Mouse (Mus musculus) hindbrain, embryonic 10.5 days (tissue): Measurements from ENCODE around the gene Pigz. TPM values are rescaled to one million over a fixed set of nuclear protein-coding genes. Genes with fewer than 3 reads are reported as not detected.
A peak's percentile ranks its signal among the peaks of the same experiment; 100 is the strongest.

ENCODE experiments used
- DNase-seq: peaks from one replicate; pipeline ENCODE4 v3.0.0-alpha.2; 2017; ENCODE audit warnings: low spot score
- H3K27ac ChIP-seq: fragments of 300-500 bp; sonication (generic); 2 replicates; pipeline ENCODE4 v1.5.1; 2016; ENCODE audit warnings: mild to moderate bottlenecking, moderate library complexity
- H3K27me3 ChIP-seq: fragments of 300-500 bp; sonication (generic); 2 replicates; pipeline ENCODE4 v1.6.1; 2016; ENCODE audit warnings: mild to moderate bottlenecking; ENCODE audit not compliant: poor library complexity, insufficient read depth, severe bottlenecking
- H3K36me3 ChIP-seq: fragments of 300-500 bp; sonication (generic); 2 replicates; pipeline ENCODE4 v1.6.1; 2016; ENCODE audit warnings: mild to moderate bottlenecking, moderate library complexity
- H3K4me1 ChIP-seq: fragments of 300-500 bp; sonication (generic); replicated peaks from 2 replicates; pipeline ENCODE4 v1.6.1; 2016; ENCODE audit warnings: mild to moderate bottlenecking
- H3K4me3 ChIP-seq: fragments of 300-500 bp; sonication (generic); 2 replicates; pipeline ENCODE4 v1.5.1; 2016; ENCODE audit warnings: mild to moderate bottlenecking, moderate library complexity
- H3K9me3 ChIP-seq: fragments of 300-500 bp; sonication (generic); 2 replicates; pipeline ENCODE4 v1.6.1; 2016; ENCODE audit warnings: mild to moderate bottlenecking, moderate library complexity
- WGBS: fragments of 180-500 bp; shearing (Covaris S2); methylation state at CpG from one replicate; pipeline ENCODE4 v1.1.7; 2016; 5-methylcytosine and 5-hydroxymethylcytosine counted together
- polyA plus RNA-seq: library from polyadenylated mRNA; unstranded; fragments of >200 nt; fragmentation: Nextera tagmentation; extraction: Ambion mirVana; gene quantifications from 2 replicates; pipeline ENCODE4 v1.2.1, GENCODE M21; 2016

Gene Pigz
- 1.6 and 2.0 TPM in 2 replicates for polyA plus RNA-seq

DNA sequence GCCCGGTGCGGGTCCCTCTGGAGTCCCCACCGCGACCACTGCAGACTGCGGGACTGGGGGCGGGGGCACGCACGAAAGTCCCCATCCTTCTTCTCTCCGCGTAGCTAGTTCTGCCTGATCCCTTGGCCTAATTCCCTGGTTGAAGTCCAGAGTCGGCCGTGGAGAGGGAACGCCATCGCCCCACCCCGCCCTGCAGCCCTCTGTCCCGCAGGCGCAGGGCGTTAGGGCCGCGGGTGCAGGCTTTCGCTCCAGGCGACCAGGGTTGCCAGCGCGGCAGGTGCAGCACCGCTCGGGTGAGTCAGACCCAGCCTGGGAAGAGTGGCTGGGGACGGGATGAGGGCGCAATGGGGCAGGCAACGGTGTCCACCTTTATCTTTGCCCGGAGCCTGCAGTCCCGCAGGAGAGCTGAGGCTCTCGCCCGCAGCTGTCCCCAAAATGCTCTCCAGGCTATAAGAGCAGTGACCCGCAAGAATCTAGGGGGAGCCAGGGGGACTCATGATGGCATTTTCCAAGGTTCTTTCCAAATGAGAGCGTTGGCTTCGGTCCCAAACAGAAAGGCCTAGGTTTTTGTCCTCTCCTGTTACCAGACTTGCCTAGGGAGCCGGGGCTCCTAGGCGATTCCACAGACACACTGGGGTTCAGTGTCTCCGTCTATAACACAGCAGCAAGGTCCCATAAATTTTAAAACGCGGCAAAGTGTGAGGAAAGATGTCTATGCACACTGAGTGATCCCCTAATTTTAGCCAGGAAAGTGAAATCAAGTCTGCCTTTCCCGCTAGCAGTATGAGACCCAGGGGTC, at the start of gene Pigz:
Gene Pigz (plus strand): TSS at position 101 of the 799 bp plus-strand sequence.
- DNase-seq, result peak; percentile 59
- Histone ChIP-seq H3K9me3 (no peaks in the 10 kb centered on the region), H3K27me3 (peaks cover 70% of the 10 kb centered on the region), H3K27ac (peak within 1 kb of the TSS; percentile 89), H3K4me3 (peak within 1 kb of the TSS; percentile 56), H3K36me3 (no peaks in the 10 kb centered on the region), H3K4me1 (peaks cover 49% of the 10 kb centered on the region)
- WGBS, result 5% methylated on average over 42 of the region's 42 CpGs

DNA sequence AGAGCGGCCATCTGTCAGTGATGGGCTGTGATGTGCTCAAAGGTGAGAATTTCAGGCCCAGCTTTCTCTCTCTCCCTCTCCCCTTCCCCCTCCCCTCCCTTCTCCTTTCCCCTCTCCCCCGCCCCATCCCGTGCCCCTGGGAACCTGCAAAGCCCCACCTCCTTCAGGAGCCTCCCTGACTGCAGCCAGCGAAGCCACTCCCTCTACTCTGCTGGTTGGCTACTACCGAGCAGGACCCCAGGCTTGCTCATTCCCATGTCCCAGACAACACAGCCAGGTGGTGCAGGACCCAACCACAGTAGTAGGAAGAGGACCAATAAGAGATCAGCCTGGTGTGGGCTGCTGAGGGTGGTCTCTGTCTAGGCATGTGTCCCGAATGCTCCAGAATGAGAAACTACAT, 49.7 kb upstream of the Pigz start:
- H3K27ac ChIP-seq, result no peak overlapping the region
- no peaks in the 10 kb centered on the region for H3K36me3 ChIP-seq
- H3K27me3 ChIP-seq, result peaks cover 36% of the 10 kb centered on the region
- no peak for DNase-seq
- H3K9me3 ChIP-seq, result no peaks in the 10 kb centered on the region
- WGBS, result 9% methylated on average over 6 of the region's 6 CpGs
- H3K4me1 ChIP-seq, result peaks cover 49% of the 10 kb centered on the region
- 0 out of 2 replicates have a peak overlapping the region, but pooled peaks have one; percentile 7 for H3K4me3 ChIP-seq

DNA sequence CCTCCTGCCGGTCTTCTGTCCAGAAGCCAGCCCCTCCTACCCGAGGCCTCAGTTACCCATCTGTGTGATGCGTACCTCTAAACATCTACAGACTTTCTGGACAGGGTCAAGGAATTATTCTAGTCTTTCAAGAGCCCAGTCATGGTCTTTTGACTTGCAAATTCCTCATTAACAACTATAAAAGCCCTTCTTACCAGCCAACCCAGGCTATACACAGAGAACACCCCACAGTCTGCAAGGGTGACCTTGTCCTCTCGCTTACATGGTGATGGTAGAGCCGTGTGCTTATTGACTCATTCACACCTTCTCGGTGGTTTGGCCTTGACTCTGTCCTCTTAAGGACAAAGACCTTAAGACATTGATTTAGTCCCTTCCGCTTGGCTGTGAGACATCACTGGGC, 42.7 kb upstream of the Pigz start:
- 73% methylated on average over 7 of the region's 7 CpGs for WGBS
- DNase-seq, result no peak
- peaks cover 30% of the 10 kb centered on the region for H3K4me1 ChIP-seq

DNA sequence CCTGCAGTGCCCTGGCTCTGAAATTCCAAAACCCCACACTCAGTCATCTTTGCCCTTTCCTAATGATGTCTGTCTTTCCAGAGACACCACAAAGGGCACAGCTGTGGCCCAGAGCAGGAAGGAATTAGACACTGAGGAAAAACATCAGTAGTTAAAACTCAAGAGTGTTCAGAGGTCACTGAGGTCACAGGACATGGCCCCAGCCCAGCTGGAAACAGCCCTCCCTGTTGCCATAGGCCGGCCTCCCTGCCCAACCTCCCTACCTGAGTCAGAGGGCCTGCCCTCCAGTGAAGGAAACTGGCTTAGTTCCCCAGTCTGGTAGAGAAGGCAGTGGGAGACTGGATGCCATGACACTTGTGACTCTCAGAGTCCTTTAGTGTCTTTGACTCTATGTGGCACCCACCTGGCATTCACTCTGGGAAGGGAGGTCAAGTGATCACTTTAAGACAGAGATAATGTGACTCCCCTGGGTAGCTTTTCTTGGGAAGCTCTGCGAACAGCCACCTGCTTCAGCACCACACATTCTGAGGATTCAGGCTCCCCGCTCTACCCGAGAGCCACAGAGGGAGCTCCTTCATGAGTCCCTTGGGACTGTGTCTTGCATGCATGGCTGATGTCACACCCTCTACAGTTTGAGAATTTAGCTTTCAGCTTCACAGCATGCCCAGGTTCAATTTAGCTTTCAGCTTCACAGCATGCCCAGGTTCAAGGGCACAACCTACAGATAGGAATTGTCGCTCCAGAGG, 40.1 kb upstream of the Pigz start:
- no peak for DNase-seq
- no peaks in the 10 kb centered on the region for H3K36me3 ChIP-seq
- H3K4me1 ChIP-seq, result peaks cover 47% of the 10 kb centered on the region
- 62% methylated on average over 5 of the region's 5 CpGs for WGBS
- peaks cover 27% of the 10 kb centered on the region for H3K27me3 ChIP-seq
- no peak overlapping the region for H3K27ac ChIP-seq
- no peak overlapping the region for H3K4me3 ChIP-seq
- H3K9me3 ChIP-seq, result no peaks in the 10 kb centered on the region

More for the DNA sequence above, 42.7 kb upstream of the Pigz start:
- H3K9me3 ChIP-seq, result no peaks in the 10 kb centered on the region
- no peaks in the 10 kb centered on the region for H3K36me3 ChIP-seq
- H3K27ac ChIP-seq, result peak overlapping the region; percentile 47; the same call in 1 of the 2 replicates
- peaks cover 22% of the 10 kb centered on the region for H3K27me3 ChIP-seq
- H3K4me3 ChIP-seq, result no peak overlapping the region

DNA sequence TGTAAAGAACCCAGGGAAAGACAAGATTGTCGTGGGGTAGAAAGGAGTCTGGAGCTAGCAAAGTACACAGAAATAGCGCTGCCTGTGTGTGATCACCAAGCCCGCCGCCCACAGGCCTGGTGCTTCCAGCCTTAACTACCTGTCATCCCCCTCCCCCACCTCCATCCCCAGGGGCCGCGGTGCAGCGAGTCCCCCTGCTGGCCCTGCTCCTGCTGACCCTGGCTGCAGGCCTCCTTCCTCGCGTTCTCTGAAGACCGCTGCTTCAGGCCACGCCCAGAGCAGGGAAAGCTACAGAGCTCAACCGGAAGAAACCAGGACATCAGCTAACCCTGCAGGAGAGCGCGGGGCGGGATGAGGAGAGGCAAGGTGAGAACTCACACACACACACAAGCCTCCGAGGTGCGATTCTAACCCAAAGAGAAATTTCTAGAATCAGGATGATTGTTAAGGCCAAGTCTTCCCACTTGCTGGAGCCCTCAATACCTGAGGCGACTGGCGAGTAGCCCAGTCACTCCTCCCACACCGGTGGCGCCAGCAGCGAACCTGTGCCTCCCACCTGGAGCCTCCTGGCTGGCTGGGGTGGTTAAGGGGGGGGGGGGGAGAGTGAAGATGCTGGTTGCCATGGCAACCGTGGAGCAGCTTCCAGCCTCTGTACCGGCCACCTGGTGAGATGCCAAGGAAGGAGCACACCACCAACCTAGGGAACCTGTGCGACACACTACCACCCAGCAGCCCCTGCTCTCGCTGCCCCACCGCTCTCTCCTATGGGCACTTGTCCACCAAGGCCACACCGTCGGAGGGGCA, 36.5 kb upstream of the Pigz start:
- Histone ChIP-seq H3K4me3 (peak overlapping the region; percentile 45), H3K4me1 (peaks cover 35% of the 10 kb centered on the region), H3K27me3 (peaks cover 22% of the 10 kb centered on the region), H3K27ac (peak overlapping the region; percentile 64), H3K9me3 (peaks cover 9% of the 10 kb centered on the region; the same call in 1 of the 2 replicates), H3K36me3 (no peaks in the 10 kb centered on the region)
- WGBS, result 11% methylated on average over 29 of the region's 29 CpGs
- peak; percentile 65 for DNase-seq

DNA sequence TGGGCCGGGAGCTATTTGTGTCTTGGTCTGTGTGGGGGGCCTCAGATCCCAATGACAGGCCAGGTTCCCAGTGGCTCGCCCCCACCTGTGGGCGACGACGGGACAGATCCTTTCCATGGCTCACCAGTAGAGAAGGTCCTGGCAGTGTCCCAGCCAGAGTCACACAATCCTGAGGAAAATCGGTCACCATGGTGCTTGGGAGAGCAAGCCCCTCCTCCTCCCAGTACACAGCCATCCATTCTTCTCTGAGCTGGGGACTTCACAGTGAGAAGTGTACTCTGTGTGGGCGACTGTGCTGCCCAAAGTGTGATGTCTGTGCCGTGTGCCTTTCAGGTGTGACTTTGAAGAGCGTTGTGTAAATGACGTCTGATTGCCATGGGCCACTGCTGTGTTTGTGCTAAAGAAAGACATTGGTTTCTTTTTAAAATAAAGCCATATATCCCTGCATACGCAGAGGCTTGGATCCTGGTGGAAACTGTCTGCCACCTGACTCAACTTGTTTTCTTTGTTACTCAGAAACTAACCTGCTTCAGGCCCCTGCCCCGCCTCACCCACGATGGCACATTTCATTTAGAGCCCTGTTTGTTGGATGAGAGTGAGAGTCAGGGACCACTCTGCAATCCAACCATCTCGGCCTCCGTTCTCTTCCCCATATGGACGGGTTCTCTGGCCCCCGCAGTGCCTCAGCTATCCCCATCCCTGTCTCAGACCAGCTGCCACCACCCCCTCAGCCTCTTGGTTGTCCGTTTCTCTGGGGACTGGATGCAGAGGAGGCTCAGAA, 34.9 kb upstream of the Pigz start:
- no peaks in the 10 kb centered on the region for H3K36me3 ChIP-seq
- no peak overlapping the region for H3K4me3 ChIP-seq
- peaks cover 24% of the 10 kb centered on the region for H3K4me1 ChIP-seq
- H3K9me3 ChIP-seq, result peaks cover 9% of the 10 kb centered on the region; the same call in 1 of the 2 replicates
- peaks cover 22% of the 10 kb centered on the region for H3K27me3 ChIP-seq
- no peak for DNase-seq
- WGBS, result 83% methylated on average over 18 of the region's 18 CpGs
- H3K27ac ChIP-seq, result no peak overlapping the region

DNA sequence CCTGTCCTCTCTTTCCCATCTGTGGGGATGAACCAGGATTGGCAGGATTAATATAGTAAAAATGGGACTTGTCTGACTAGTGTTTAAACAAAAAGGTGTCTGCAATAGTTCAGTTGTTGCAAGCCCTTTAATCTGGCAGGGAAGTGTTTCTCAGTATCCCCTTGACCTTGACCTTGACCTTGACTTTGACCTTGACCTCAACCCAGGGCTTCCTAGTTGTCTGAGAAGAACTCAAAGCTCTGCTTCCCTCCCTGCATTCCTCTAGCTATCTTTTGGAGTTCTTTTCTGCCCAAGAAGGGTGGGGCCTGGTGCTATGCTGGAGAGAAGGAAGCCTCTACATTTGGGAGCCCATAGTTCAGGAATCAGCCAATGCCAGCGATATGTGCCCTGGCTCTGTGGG, 31.8 kb upstream of the Pigz start:
- H3K4me3 ChIP-seq, result no peak overlapping the region
- WGBS, result 86% methylated on average over 1 of the region's 1 CpGs

DNA sequence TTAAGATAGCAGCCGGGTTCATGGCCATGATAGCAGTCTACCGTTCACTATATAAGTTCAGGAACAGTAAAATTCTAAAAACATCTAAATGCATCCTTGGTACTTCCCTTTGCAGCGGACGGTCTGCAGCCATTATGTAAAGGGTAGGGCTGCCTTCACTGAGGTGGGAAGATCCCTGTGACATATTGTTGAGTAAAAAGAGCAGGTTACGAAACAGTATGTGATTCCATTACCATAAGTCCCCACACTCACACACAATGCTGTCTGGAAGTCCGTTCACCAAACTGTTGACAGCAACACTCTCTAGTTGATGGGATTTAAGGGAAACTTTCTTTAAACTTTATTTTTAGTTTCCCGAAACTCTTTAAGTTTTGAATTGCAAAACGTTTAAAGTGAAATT, 30.4 kb upstream of the Pigz start:
- DNase-seq, result no peak
- Histone ChIP-seq H3K4me1 (peaks cover 24% of the 10 kb centered on the region), H3K4me3 (no peak overlapping the region), H3K27me3 (peaks cover 17% of the 10 kb centered on the region; the same call in 1 of the 2 replicates), H3K9me3 (peaks cover 9% of the 10 kb centered on the region; the same call in 1 of the 2 replicates), H3K27ac (no peak overlapping the region), H3K36me3 (no peaks in the 10 kb centered on the region)
- WGBS, result 88% methylated on average over 8 of the region's 8 CpGs

More for the DNA sequence above, 31.8 kb upstream of the Pigz start:
- DNase-seq, result no peak
- peaks cover 31% of the 10 kb centered on the region for H3K4me1 ChIP-seq
- no peaks in the 10 kb centered on the region for H3K36me3 ChIP-seq
- H3K9me3 ChIP-seq, result peaks cover 9% of the 10 kb centered on the region; the same call in 1 of the 2 replicates
- peaks cover 19% of the 10 kb centered on the region; the same call in 1 of the 2 replicates for H3K27me3 ChIP-seq
- no peak overlapping the region for H3K27ac ChIP-seq

DNA sequence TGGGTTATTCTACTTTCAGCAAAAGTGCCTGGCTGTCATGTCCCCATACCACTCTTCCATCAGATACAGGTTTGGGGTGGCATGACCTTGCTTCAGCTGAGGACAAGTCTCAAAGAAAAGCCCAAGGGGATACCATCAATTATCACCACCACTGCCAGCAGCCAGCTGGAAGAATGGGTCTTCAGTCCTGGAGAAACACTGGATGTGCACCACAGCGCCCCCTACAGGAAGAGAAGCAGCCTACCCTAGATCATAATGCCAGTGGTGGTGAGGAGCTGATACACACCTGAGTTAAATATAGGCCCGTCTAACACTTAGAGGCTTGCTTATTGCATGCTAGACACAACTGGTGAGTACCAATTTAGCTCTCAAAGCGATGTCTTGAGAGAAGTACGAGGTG, 28.3 kb upstream of the Pigz start:
- Histone ChIP-seq H3K4me3 (no peak overlapping the region), H3K36me3 (no peaks in the 10 kb centered on the region), H3K4me1 (peaks cover 17% of the 10 kb centered on the region), H3K9me3 (0 out of 2 replicates have a peak, but pooled peaks cover under 1% of the 10 kb centered on the region), H3K27me3 (peaks cover 23% of the 10 kb centered on the region; the same call in 1 of the 2 replicates), H3K27ac (no peak overlapping the region)
- 76% methylated on average over 4 of the region's 4 CpGs for WGBS
- DNase-seq, result no peak

DNA sequence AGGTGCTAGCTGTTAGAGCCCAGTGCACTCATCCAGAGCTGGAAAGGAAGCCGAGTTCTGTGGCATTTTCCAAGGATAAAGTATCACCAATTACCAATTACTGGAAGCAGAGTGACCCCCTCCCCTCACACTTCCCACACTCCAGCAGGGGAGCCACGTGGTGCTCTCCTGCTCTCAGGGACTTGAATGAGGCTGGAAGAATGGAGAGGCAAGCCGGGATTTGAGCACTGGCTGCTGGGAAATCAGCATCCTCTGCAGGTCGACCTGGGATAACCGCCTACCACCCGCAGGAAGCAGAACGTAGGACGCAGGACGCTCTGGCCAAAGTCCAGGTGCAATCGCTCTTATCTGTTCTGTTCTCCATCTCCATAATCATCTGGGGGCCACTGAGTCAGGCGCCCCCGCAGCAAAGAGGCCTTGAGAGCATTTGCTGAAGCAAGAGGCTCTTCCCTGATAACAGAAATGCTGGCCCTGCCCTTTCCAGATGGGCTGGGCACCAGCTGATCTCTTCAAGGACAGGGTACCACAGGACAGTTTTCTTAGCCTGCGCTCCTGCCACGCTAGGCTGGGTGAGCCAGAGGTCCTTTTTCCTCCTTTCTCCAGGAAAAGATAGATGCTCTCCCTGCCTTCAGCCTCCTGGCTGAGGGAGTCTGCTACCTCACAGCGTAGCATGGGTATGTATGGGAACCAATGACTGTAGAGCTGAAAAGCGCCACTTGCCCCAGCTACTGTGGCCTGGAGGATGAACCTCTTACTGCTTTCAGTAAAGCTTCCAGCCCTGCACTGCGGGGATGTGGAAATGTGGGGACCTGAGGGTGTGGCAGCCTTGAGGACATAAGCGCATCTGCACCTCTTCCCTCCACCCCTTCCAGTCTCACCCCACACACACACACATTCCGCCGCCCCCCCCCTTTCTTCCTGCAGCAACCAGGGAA, 27.5 kb upstream of the Pigz start:
- Histone ChIP-seq H3K27me3 (peaks cover 23% of the 10 kb centered on the region; the same call in 1 of the 2 replicates), H3K4me1 (peaks cover 17% of the 10 kb centered on the region), H3K36me3 (no peaks in the 10 kb centered on the region), H3K27ac (0 out of 2 replicates have a peak overlapping the region, but pooled peaks have one; percentile 23), H3K9me3 (no peaks in the 10 kb centered on the region), H3K4me3 (peak overlapping the region; percentile 40)
- DNase-seq, result no peak
- 38% methylated on average over 20 of the region's 20 CpGs for WGBS

DNA sequence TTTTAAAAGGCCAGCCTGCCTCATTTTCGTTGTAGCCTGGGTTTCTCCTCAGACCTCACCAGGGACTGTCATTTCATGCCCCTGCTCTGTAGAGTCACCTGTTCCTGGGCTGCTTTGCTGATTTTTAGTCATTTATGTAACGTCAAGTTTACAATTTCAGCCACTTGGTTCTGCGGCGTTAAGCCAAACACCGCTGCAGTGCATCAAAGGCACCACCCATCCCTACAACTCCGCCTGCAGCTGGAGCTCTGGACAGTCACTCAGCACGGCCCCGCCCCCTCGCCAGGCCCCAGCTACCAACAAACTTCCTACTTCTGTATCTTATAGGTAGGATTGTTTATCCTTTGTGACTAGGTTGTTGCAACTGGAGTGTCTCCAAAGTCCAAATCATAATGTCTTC, 26.8 kb upstream of the Pigz start:
- Histone ChIP-seq H3K4me3 (peak overlapping the region; percentile 40), H3K36me3 (no peaks in the 10 kb centered on the region), H3K9me3 (no peaks in the 10 kb centered on the region), H3K27ac (0 out of 2 replicates have a peak overlapping the region, but pooled peaks have one; percentile 23), H3K4me1 (peaks cover 17% of the 10 kb centered on the region), H3K27me3 (peaks cover 23% of the 10 kb centered on the region; the same call in 1 of the 2 replicates)
- DNase-seq, result no peak
- WGBS, result 11% methylated on average over 9 of the region's 9 CpGs
